Mouse (Mus musculus): ENCODE measurements around the gene AU022252. TPM values are rescaled to one million over a fixed set of nuclear protein-coding genes. Genes with fewer than 3 reads are reported as not detected.

The AU022252 gene
- total and polyA plus RNA-seq, 2 experiments from 2014 or later: 22.7 to 23.2 TPM

DNA sequence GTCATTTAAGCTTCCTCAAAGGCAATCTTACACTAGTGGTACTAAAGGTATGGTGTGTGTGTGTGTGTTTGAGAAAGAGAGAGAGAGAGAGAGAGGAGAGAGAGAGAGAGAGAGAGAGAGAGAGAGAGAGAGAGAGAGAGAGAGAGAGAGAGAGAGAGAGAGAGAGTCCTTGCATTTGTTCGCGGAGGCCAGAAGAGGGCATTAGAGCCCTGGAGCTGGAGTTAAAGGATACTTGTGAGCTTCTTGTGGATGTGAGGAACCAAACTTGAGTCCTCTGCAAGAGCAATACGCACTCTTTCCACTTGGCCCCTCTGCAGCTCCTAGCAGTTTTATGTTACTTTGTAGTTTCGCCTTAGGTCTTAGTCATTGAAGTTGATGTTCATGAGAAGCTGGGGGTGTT, 69.5 kb downstream of the AU022252 start:
- Histone ChIP-seq H3K4me2 (ENCODE audit: low read depth) (no peak overlapping the region), H3K4me1 (ENCODE audit: insufficient read depth) (no peaks in the 10 kb centered on the region), H3K9me3 (ENCODE audit: low read length) (no peaks in the 10 kb centered on the region), H3K9ac (no peak overlapping the region), H3K27me3 (ENCODE audit: insufficient read depth, low read length) (no peaks in the 10 kb centered on the region), H3K4me3 (ENCODE audit: low read depth, low read length) (no peak overlapping the region), H3K36me3 (ENCODE audit: insufficient read depth) (no peaks in the 10 kb centered on the region), H3K27ac (ENCODE audit: low read depth, low read length) (no peak overlapping the region)
- TF ChIP-seq CTCF (IDR thresholded peaks at IDR 0.05; ENCODE audit: low read depth): no peak
- WGBS: 90% methylated on average over 4 of the region's 4 CpGs
- ATAC-seq: no peak
- no peak for DNase-seq

DNA sequence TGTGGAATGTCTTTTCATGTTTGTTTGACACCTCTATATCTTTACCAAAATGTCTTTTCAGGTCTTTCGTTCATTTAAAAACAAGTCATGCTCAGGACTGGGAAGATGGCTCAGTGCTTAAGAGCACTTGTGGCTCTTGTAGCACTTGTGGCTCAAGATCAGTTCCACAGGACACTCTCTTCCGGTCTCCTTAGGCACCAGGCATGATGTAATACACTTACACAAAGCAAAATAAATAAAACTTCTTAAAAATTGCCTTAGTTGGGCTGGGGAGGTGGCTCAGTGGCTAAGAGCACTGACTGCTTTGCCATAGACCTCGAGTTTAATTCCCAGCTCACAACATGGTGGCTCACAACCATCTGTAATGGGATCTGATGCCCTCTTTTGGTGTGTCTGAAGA, 71.2 kb downstream of the AU022252 start:
- no peak for ATAC-seq
- Histone ChIP-seq H3K4me1 (ENCODE audit: insufficient read depth) (no peaks in the 10 kb centered on the region), H3K9ac (no peak overlapping the region), H3K4me2 (ENCODE audit: low read depth) (no peak overlapping the region), H3K27me3 (ENCODE audit: insufficient read depth, low read length) (no peaks in the 10 kb centered on the region), H3K9me3 (ENCODE audit: low read length) (no peaks in the 10 kb centered on the region), H3K36me3 (ENCODE audit: insufficient read depth) (no peaks in the 10 kb centered on the region), H3K27ac (ENCODE audit: low read depth, low read length) (no peak overlapping the region), H3K4me3 (ENCODE audit: low read depth, low read length) (no peak overlapping the region)
- TF ChIP-seq CTCF (IDR thresholded peaks at IDR 0.05; ENCODE audit: low read depth): no peak
- DNase-seq: no peak
- 77% methylated on average over 3 of the region's 3 CpGs for WGBS

- H3K4me1 ChIP-seq (ENCODE audit: insufficient read depth): no peaks in the 10 kb centered on the region
- ATAC-seq (no peak), DNase-seq (no peak)
- 83% methylated on average over 5 of the region's 5 CpGs for WGBS
- no peak overlapping the region for H3K9ac ChIP-seq
- no peak overlapping the region for H3K4me2 ChIP-seq (ENCODE audit: low read depth)
- H3K4me3 ChIP-seq (ENCODE audit: low read depth, low read length): no peak overlapping the region
- no peaks in the 10 kb centered on the region for H3K9me3 ChIP-seq (ENCODE audit: low read length)
- H3K27ac ChIP-seq (ENCODE audit: low read depth, low read length): no peak overlapping the region
- H3K27me3 ChIP-seq (ENCODE audit: insufficient read depth, low read length): no peaks in the 10 kb centered on the region
- H3K36me3 ChIP-seq (ENCODE audit: insufficient read depth): no peaks in the 10 kb centered on the region
- no peak for TF ChIP-seq CTCF (IDR thresholded peaks at IDR 0.05; ENCODE audit: low read depth)
Observed at GRCm38 (mm10) chr4:119157891-119158290, 74.6 kb downstream of the AU022252 start.

DNA sequence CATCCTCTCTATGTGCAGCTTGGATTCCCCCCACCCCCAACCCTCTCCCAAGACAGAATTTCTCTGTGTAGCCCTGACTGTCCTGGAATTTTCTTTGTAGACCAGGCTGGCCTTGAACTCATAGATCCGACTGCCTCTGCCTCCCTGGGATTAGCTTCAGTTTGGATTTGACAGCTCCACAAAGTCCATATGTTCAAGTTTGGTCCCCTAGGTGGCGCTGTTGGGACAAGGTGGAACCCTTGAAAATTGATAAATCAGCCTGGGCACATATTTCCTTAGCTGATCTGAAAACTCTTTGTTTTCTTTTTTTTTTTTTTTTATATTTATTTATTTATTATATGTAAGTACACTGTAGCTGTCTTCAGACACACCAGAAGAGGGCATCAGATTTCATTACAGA, 75.3 kb downstream of the AU022252 start:
- peak; percentile 52 for TF ChIP-seq CTCF (IDR thresholded peaks at IDR 0.05; ENCODE audit: low read depth)
- Histone ChIP-seq H3K4me1 (ENCODE audit: insufficient read depth) (no peaks in the 10 kb centered on the region), H3K36me3 (ENCODE audit: insufficient read depth) (no peaks in the 10 kb centered on the region), H3K9me3 (ENCODE audit: low read length) (no peaks in the 10 kb centered on the region), H3K27me3 (ENCODE audit: insufficient read depth, low read length) (no peaks in the 10 kb centered on the region), H3K4me2 (ENCODE audit: low read depth) (no peak overlapping the region), H3K4me3 (ENCODE audit: low read depth, low read length) (no peak overlapping the region), H3K27ac (ENCODE audit: low read depth, low read length) (no peak overlapping the region), H3K9ac (no peak overlapping the region)
- ATAC-seq: no peak
- DNase-seq: peak; percentile 40
- 34% methylated on average over 2 of the region's 2 CpGs for WGBS

Other genes with a start within 250 kb of the AU022252 start
- 53.6 and 64.8 TPM in 2 replicates for gene Slc2a1, start 124.0 kb downstream of the AU022252 start, total RNA-seq (2014; rRNA removed)
- 41.4 and 43.1 TPM in 2 replicates for gene Slc2a1, start 124.0 kb downstream of the AU022252 start, polyA plus RNA-seq (2015; fragmentation: Nextera tagmentation; extraction: Ambion mirVana)
- 6.5 and 7.2 TPM in 2 replicates for gene Zfp691, start 58.5 kb downstream of the AU022252 start, total RNA-seq (2014; rRNA removed)
- gene Zfp691, start 58.5 kb downstream of the AU022252 start, polyA plus RNA-seq (2015; fragmentation: Nextera tagmentation; extraction: Ambion mirVana): 1.2 and 2.2 TPM in 2 replicates
- gene Ermap, start 42.7 kb downstream of the AU022252 start, total RNA-seq (2014; rRNA removed): 0.15 and 0.33 TPM in 2 replicates
- gene Ermap, start 42.7 kb downstream of the AU022252 start, polyA plus RNA-seq (2015; fragmentation: Nextera tagmentation; extraction: Ambion mirVana): 0.24 and 0.36 TPM in 2 replicates
- gene Svbp, start 37.4 kb downstream of the AU022252 start, total RNA-seq (2014; rRNA removed): 124 and 139 TPM in 2 replicates
- 227 and 298 TPM in 2 replicates for gene Svbp, start 37.4 kb downstream of the AU022252 start, polyA plus RNA-seq (2015; fragmentation: Nextera tagmentation; extraction: Ambion mirVana)
- 0.15 TPM in 1 of 2 replicates, not detected in the other for gene Tmem269, start 14.5 kb downstream of the AU022252 start, total RNA-seq (2014; rRNA removed)
- gene Tmem269, start 14.5 kb downstream of the AU022252 start, polyA plus RNA-seq (2015; fragmentation: Nextera tagmentation; extraction: Ambion mirVana): 0.62 and 0.65 TPM in 2 replicates
- 12.8 and 13.8 TPM in 2 replicates for gene P3h1, start 203 bp upstream of the AU022252 start, total RNA-seq (2014; rRNA removed)
- 8.7 and 8.9 TPM in 2 replicates for gene P3h1, start 203 bp upstream of the AU022252 start, polyA plus RNA-seq (2015; fragmentation: Nextera tagmentation; extraction: Ambion mirVana)
- 0.86 and 0.92 TPM in 2 replicates for gene Cldn19, start 22.7 kb upstream of the AU022252 start, total RNA-seq (2014; rRNA removed)
- 0.59 and 1.7 TPM in 2 replicates for gene Cldn19, start 22.7 kb upstream of the AU022252 start, polyA plus RNA-seq (2015; fragmentation: Nextera tagmentation; extraction: Ambion mirVana)
- gene Ybx1, start 61.9 kb upstream of the AU022252 start, total RNA-seq (2014; rRNA removed): 829 and 985 TPM in 2 replicates
- 1,107 and 1,112 TPM in 2 replicates for gene Ybx1, start 61.9 kb upstream of the AU022252 start, polyA plus RNA-seq (2015; fragmentation: Nextera tagmentation; extraction: Ambion mirVana)
- 41.7 and 41.9 TPM in 2 replicates for gene Ppih, start 87.8 kb upstream of the AU022252 start, total RNA-seq (2014; rRNA removed)
- 60.0 and 71.0 TPM in 2 replicates for gene Ppih, start 87.8 kb upstream of the AU022252 start, polyA plus RNA-seq (2015; fragmentation: Nextera tagmentation; extraction: Ambion mirVana)
- gene Ccdc30, start 182.8 kb upstream of the AU022252 start, total RNA-seq (2014; rRNA removed): 15.1 and 16.7 TPM in 2 replicates
- gene Ccdc30, start 182.8 kb upstream of the AU022252 start, polyA plus RNA-seq (2015; fragmentation: Nextera tagmentation; extraction: Ambion mirVana): 19.2 and 23.0 TPM in 2 replicates
- gene Ppcs, start 189.7 kb upstream of the AU022252 start, total RNA-seq (2014; rRNA removed): 13.5 and 16.3 TPM in 2 replicates
- gene Ppcs, start 189.7 kb upstream of the AU022252 start, polyA plus RNA-seq (2015; fragmentation: Nextera tagmentation; extraction: Ambion mirVana): 20.6 and 20.9 TPM in 2 replicates
- 0.33 and 0.77 TPM in 2 replicates for gene Zmynd12, start 190.1 kb upstream of the AU022252 start, total RNA-seq (2014; rRNA removed)
- gene Zmynd12, start 190.1 kb upstream of the AU022252 start, polyA plus RNA-seq (2015; fragmentation: Nextera tagmentation; extraction: Ambion mirVana): 0.82 and 1.1 TPM in 2 replicates